Mouse (Mus musculus): ENCODE measurements around the gene Fam83b.
A peak's percentile ranks its signal among the peaks of the same experiment; 100 is the strongest.

The Fam83b gene

GRCm38 (mm10) chr9:76521640-76522039 lies 45.3 kb downstream of the Fam83b start:
- no peak for DNase-seq (ENCODE audit: low read depth)

DNA sequence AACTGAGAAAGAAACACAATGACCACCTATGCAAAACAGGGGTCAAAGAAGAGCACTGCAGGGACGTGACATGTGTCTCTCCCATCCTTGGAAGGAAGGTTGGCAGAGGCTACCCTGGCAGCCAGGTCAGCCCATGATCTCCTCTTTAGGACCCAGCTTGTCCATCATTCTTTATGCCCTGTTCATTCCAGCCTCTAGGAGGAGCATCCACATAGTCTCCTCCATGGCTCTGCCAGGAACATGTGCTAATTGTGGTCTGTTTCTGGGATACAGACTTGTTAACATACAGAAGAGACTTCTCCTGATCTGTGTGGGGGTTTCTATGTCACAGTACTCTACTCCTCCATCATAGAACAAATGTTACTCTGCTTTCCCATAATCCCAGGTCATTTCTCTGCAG lies 48.3 kb downstream of the Fam83b start:
- DNase-seq (ENCODE audit: low read depth) = no peak

DNA sequence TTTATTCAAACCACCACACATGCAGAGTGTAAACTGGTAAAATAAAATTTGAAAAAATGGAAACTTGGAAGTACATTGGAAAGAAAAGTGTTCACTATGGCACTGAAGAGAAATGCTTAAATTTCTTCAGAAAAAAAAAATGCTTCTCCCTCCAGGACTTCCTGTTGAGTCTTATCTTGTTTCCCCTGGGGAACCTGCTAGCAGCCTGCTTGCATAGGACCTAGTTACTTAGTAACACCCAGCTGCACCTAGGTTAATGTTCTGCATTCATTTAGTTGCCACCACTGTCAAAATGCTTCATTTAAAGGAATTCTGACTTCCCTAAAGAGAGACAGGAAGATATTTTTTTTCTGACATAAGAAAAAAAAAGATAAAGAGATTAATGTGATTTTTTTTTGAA lies 61.3 kb downstream of the Fam83b start:
- DNase-seq (ENCODE audit: low read depth) = peak; percentile 3

- DNase-seq (ENCODE audit: low read depth) = no peak
These were observed 77.2 kb downstream of the Fam83b start for GRCm38 (mm10) chr9:76489737-76490136.

GRCm38 (mm10) chr9:76480088-76480487 lies 86.8 kb downstream of the Fam83b start:
- DNase-seq (ENCODE audit: low read depth) = no peak

DNA sequence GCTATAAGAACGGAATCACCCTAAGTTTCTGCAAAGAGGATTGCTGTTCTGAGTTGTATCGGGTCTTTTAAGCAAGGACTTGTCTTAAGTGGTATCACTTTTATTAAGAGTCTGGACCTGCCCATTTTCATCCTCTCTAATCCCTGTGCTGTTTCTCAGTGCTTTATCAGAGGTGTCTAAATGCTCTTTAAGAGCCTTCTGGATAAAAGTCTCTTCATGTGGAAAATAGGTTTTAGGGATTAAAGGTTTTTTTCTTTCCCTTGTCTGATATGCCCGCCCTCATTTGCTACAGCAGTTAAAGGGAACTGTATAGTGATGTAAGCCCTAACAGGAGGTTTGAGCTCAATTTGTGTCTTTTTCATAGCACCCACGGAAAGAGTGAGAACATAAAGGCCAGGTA lies 97.4 kb downstream of the Fam83b start:
- no peak for DNase-seq (ENCODE audit: low read depth)

DNA sequence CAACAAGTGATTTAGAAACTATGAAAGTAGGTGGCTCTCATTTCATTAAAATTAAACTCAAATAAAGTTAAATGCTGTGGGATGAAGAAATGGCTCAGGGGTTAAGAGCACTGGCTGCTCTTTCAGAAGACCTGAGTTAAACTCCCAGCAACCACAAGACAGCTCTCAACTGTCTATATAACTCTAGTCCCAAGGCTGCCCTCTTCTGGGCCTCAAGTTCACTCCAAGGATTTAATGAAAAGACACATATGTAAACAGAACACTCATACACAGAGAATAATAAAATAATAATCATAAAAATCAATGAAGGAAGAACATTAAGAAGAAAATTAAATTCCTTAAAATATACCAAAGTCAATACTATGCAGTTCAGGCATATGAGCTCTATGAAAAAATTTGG lies 105.4 kb downstream of the Fam83b start:
- DNase-seq (ENCODE audit: low read depth) = peak; percentile 25

DNA sequence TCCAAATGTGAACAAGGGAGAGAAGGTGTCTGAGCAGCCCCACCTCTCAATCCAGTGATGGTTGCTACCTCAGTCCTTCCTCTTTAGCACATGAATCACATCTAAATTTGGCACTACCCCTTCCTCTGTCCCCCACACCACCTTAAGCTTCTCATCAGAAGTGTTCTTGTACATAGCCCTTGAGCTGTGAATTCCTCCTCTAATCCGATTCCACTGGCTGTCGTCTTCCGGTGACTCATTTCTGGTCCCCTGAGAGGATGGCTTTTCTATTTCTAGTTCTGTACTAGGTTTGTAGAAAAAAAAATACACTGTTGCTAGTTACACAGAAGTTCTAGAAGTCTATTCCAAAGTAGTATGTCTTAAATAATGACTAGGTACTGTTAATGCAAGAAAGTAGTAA lies 111.2 kb downstream of the Fam83b start:
- no peak for DNase-seq (ENCODE audit: low read depth)

All from 416B (cell line).